In the genomic region with DNA sequence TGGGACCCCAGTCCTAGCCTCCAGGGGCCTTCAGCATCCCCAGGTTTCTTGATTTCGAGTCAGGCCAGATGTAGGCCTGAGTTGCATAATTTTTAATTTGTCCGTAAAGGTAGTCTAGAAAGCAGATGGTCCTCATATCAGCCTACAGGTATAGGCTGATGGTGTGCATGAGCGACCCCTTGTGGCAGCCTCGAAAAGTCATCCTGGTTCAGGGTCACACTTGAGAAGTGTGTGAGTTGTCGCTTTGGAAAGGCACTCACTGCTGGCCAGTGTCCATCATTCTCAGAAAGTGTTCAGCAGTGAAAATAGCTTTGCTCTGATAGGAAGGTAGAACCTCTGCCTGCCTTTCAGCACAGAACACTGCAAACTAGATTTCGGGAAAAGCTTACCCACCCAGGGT, we compare ENCODE assay signal across 8 mouse cellular contexts. TPM values are rescaled to one million over a fixed set of nuclear protein-coding genes. Genes with fewer than 3 reads are reported as not detected.
DNase-seq lines count a peak whose midpoint lies in the region; ATAC-seq and TF ChIP-seq lines count a peak whose summit lies in the region.

No protein-coding gene starts in this region.

- H3K27me3 ChIP-seq in kidney, embryonic 15.5 days = no peaks in the 10 kb centered on the region

- no peak overlapping the region for H3K9ac ChIP-seq in kidney, embryonic 15.5 days

- ATAC-seq in kidney, embryonic 15.5 days (replicated peaks; ENCODE audit: low FRiP score) = no peak

- no peak overlapping the region for H3K4me3 ChIP-seq in kidney, embryonic 15.5 days (replicated peaks)
- no peak overlapping the region for H3K4me3 ChIP-seq in gastrocnemius, adult 2 months

- H3K4me2 ChIP-seq in kidney, embryonic 15.5 days = no peak overlapping the region

- H3K9me3 ChIP-seq in kidney, embryonic 15.5 days (replicated peaks) = no peaks in the 10 kb centered on the region

- peak; percentile 51 for DNase-seq in kidney, adult 18-20 months
- DNase-seq in ES-CJ7 (ENCODE audit: low read depth, low spot score) (peak; percentile 52), adipocyte (ENCODE audit: low spot score) (no peak)
- peak; percentile 67 to 75 for DNase-seq in adrenal gland, postnatal 36 days
- peak; percentile 64 for DNase-seq in gastrocnemius, adult 2 months
- peak; percentile 66 for DNase-seq in left cerebral cortex, postnatal 4 days
- peak; percentile 8 for DNase-seq in retina, adult 2 months (ENCODE audit: low read depth, low spot score)

- WGBS in kidney, embryonic 15.5 days = 50% methylated on average over 6 of the region's 6 CpGs

- intact Hi-C loops in gastrocnemius, adult 2 months (cut with DNase I) = loop anchor here (10.0 kb wide), 1 partner anchor 326 kb away; no protein-coding TSS in a partner anchor
- intact Hi-C loops in left cerebral cortex, postnatal 4 days (cut with DNase I) = no loop called here

- H3K36me3 ChIP-seq in kidney, embryonic 15.5 days = no peaks in the 10 kb centered on the region

- no peak overlapping the region for H3K27ac ChIP-seq in kidney, embryonic 15.5 days
- no peak overlapping the region for H3K27ac ChIP-seq in gastrocnemius, adult 2 months

- TF ChIP-seq CTCF in gastrocnemius, adult 2 months (IDR thresholded peaks at IDR 0.05) = peak; percentile 78

- peaks cover 6% of the 10 kb centered on the region for H3K4me1 ChIP-seq in kidney, embryonic 15.5 days

RNA-seq across cellular contexts. Expression of a gene that starts 55.5 kb away (rescaled TPM):
- polyA plus RNA-seq in kidney, embryonic 15.5 days (2015; fragmentation: Nextera tagmentation; extraction: Ambion mirVana) = 37.4 and 41.5 TPM in 2 replicates
- 10 to 100 TPM; 55.1 to 56.2 TPM for total RNA-seq in adrenal gland, postnatal 36 days (2021)
- 10 to 100 TPM; 41.0 to 46.0 TPM for total RNA-seq in gastrocnemius, adult 2 months (2021)
- 10 to 100 TPM; 26.4 to 27.4 TPM for total RNA-seq in left cerebral cortex, postnatal 4 days (2021)
